Mouse (Mus musculus): ENCODE measurements around the gene Prss47. TPM values are rescaled to one million over a fixed set of nuclear protein-coding genes. Genes with fewer than 3 reads are reported as not detected.

The Prss47 gene
- not detected in 2 replicates for polyA plus RNA-seq (2016; fragmentation: Nextera tagmentation; extraction: Ambion mirVana)

DNA sequence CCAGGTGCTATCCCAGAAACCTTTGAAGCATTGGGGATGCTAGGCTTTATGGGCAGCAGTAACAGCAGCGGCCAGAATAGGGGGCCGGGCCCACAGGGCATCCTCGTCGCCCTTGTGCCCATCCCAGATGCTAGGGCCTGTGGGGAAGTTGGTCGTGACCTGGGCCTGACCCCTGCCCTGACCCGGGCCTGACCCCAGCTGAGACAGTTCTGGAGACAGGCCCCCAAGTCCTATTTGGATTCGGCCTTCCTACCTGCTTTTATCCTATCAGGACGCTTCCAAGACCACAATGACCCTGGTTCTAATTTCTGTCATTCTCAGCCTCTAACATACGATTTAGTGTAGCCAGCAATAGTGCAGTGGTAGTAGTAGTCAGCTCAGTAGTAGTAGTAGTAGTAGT, at the start of gene Prss47:
Gene Prss47, minus strand, starts transcription at position 101 of the 400 bp plus-strand sequence.
- Histone ChIP-seq H3K4me3 (no peak within 1 kb of the TSS), H3K27me3 (replicated peaks) (no peaks in the 10 kb centered on the region), H3K4me2 (no peak within 1 kb of the TSS), H3K4me1 (replicated peaks) (no peaks in the 10 kb centered on the region), H3K9ac (no peak within 1 kb of the TSS), H3K9me3 (replicated peaks) (peaks cover 14% of the 10 kb centered on the region; the same call in 1 of the 2 replicates), H3K27ac (ENCODE audit: poor library complexity, severe bottlenecking) (no peak within 1 kb of the TSS), H3K36me3 (no peaks in the 10 kb centered on the region)
- WGBS: 82% methylated on average over 9 of the region's 9 CpGs
- no peak for ATAC-seq (ENCODE audit: insufficient number of reproducible peaks, low FRiP score)

DNA sequence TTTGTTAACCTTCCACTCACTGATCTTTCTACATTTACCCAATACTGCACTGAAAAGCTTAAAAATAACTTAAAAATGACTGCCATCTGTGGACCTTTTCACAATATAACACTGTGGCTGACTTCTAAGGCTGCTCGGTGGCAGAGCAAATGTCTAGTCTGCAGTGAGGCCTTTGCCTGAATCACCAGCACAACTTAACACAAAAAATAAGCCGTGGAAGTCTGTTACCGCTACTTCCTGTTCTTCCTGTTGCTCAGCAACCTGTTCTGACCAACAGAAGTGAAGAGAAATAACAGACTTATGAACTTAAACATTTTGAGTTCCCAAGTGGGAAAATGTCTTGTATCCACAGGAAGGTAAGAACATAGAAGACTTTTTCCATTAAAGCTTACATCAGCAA, 48.7 kb upstream of the Prss47 start:
- WGBS: 84% methylated on average over 3 of the region's 3 CpGs
- no peak overlapping the region for H3K4me2 ChIP-seq
- no peak for ATAC-seq (ENCODE audit: insufficient number of reproducible peaks, low FRiP score)
- no peak overlapping the region for H3K27ac ChIP-seq (ENCODE audit: poor library complexity, severe bottlenecking)
- H3K4me3 ChIP-seq: no peak overlapping the region
- H3K9me3 ChIP-seq (replicated peaks): peaks cover 9% of the 10 kb centered on the region; the same call in 1 of the 2 replicates
- no peak overlapping the region for H3K9ac ChIP-seq
- H3K36me3 ChIP-seq: no peaks in the 10 kb centered on the region
- H3K27me3 ChIP-seq (replicated peaks): no peaks in the 10 kb centered on the region
- no peaks in the 10 kb centered on the region for H3K4me1 ChIP-seq (replicated peaks)

DNA sequence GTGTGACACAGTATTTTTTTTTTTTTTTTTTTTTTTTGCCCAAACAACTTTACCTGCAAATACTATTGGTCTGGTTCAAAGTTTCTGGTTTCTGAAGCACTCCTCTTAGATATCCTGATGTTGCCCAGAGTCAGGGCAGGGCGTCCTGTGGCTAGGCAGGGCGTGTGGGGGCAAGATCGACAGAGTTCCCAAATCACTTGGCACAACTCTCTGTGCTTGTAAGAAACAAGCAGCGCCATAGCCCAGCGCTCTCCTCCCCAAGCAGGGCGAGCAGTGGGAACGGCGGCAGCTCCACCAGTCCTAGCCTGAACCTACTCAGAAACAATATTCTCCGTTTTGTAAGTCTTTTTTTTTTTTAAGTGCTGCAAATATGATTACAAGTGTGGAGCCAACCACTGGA, 48.1 kb upstream of the Prss47 start:
- Histone ChIP-seq H3K9ac (no peak overlapping the region), H3K36me3 (0 out of 2 replicates have a peak, but pooled peaks cover 3% of the 10 kb centered on the region), H3K27ac (ENCODE audit: poor library complexity, severe bottlenecking) (no peak overlapping the region), H3K9me3 (replicated peaks) (peaks cover 5% of the 10 kb centered on the region; the same call in 1 of the 2 replicates), H3K4me2 (no peak overlapping the region), H3K4me1 (replicated peaks) (no peaks in the 10 kb centered on the region), H3K4me3 (no peak overlapping the region), H3K27me3 (replicated peaks) (no peaks in the 10 kb centered on the region)
- no peak for ATAC-seq (ENCODE audit: insufficient number of reproducible peaks, low FRiP score)
- 89% methylated on average over 9 of the region's 9 CpGs for WGBS

DNA sequence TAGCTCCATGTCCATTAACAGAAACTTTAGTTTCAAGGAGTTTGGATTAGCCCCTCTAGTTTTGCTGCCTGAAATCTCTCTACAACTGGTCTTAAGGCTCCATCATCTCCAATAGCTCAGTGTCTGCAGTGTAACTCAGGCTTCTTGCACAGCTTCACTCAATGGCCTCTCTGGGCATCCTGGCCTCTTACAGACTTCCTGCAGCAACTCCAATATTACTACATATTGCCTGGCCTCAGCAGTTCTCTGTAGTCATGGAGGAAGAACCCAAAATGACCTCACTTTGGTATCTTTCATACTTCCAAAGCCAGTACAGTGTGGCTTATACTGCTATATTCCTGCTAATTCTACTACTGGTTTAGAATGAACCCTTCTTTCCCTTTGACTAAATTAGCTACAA, 44.5 kb upstream of the Prss47 start:
- peaks cover 5% of the 10 kb centered on the region; the same call in 1 of the 2 replicates for H3K9me3 ChIP-seq (replicated peaks)
- H3K27ac ChIP-seq (ENCODE audit: poor library complexity, severe bottlenecking): no peak overlapping the region
- H3K9ac ChIP-seq: no peak overlapping the region
- H3K36me3 ChIP-seq: peaks cover 6% of the 10 kb centered on the region; the same call in 1 of the 2 replicates
- no peaks in the 10 kb centered on the region for H3K4me1 ChIP-seq (replicated peaks)
- H3K4me3 ChIP-seq: no peak overlapping the region
- no peak overlapping the region for H3K4me2 ChIP-seq
- H3K27me3 ChIP-seq (replicated peaks): no peaks in the 10 kb centered on the region
- no peak for ATAC-seq (ENCODE audit: insufficient number of reproducible peaks, low FRiP score)

DNA sequence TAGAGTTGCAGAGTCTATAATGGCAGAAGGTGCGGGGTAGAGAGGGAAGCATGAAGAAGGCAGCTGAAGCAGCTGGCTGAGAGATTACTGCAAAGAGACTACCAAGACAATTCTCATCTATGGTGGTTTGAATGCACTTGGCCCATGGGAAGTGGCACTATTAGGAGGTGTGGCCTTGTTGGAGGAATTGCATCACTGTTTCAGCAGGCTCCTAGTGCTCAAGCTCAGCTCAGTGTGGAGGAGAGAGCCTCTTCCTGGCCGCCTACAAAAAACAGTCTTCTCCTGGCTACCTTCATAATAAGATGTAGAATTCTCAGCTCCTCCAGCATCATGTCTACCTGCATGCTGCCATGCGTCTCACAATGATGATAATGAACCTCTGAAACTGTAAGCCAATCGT, 43.4 kb upstream of the Prss47 start:
- H3K36me3 ChIP-seq: peaks cover 6% of the 10 kb centered on the region; the same call in 1 of the 2 replicates
- H3K9ac ChIP-seq: no peak overlapping the region
- H3K4me3 ChIP-seq: no peak overlapping the region
- H3K4me1 ChIP-seq (replicated peaks): no peaks in the 10 kb centered on the region
- H3K27me3 ChIP-seq (replicated peaks): no peaks in the 10 kb centered on the region
- no peak overlapping the region for H3K27ac ChIP-seq (ENCODE audit: poor library complexity, severe bottlenecking)
- no peak overlapping the region for H3K4me2 ChIP-seq
- WGBS: 87% methylated on average over 4 of the region's 4 CpGs
- no peak for ATAC-seq (ENCODE audit: insufficient number of reproducible peaks, low FRiP score)
- peaks cover 5% of the 10 kb centered on the region; the same call in 1 of the 2 replicates for H3K9me3 ChIP-seq (replicated peaks)

DNA sequence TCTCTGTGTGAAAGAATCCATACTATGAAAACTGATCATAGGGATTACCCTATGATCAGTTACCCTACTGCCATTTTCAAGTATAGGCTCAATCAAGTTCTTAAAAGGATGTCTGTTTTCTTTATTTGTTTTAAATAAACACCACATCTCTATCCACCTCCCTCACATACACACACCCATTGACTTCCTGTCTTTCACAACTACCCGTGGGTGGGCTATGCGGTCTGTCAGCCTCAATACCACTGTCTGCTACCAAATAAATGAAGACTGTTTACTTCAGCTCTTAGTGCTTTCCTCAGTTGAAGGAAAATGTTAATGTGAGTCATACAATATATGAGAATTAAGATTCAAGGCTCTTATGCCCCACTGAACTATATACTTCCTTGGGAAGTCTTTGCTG, 17.4 kb upstream of the Prss47 start:
- 82% methylated on average over 2 of the region's 2 CpGs for WGBS

DNA sequence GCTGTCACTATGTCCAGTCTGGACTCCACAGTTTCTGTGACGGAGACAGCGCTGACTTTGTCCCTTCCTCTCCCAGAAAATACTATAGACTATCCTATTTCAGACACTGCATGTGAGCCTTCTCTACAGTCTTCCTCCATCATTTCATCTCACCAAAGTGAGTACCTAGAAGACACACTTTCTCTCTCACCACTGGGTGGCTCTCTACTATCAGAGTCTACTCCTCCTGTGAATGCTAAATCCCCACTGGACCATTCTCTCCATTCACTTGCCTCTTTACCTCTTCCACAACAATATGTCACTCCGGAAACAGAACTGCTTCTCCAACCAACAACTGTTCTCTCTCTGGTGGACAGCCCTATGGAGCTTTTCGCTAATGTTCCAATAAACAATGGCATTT, 17.5 kb downstream of the Prss47 start:
- Histone ChIP-seq H3K4me2 (no peak overlapping the region), H3K27ac (ENCODE audit: poor library complexity, severe bottlenecking) (no peak overlapping the region), H3K9me3 (replicated peaks) (no peaks in the 10 kb centered on the region), H3K9ac (no peak overlapping the region), H3K27me3 (replicated peaks) (no peaks in the 10 kb centered on the region), H3K36me3 (no peaks in the 10 kb centered on the region), H3K4me1 (replicated peaks) (no peaks in the 10 kb centered on the region), H3K4me3 (no peak overlapping the region)
- no peak for ATAC-seq (ENCODE audit: insufficient number of reproducible peaks, low FRiP score)
- WGBS: 57% methylated on average over 4 of the region's 4 CpGs

More for the DNA sequence above, 17.4 kb upstream of the Prss47 start:
- no peaks in the 10 kb centered on the region for H3K27me3 ChIP-seq (replicated peaks)
- no peak overlapping the region for H3K4me3 ChIP-seq
- H3K27ac ChIP-seq (ENCODE audit: poor library complexity, severe bottlenecking): no peak overlapping the region
- ATAC-seq (ENCODE audit: insufficient number of reproducible peaks, low FRiP score): no peak
- H3K4me2 ChIP-seq: no peak overlapping the region
- H3K36me3 ChIP-seq: peaks cover 22% of the 10 kb centered on the region
- H3K9ac ChIP-seq: no peak overlapping the region
- H3K4me1 ChIP-seq (replicated peaks): no peaks in the 10 kb centered on the region
- no peaks in the 10 kb centered on the region for H3K9me3 ChIP-seq (replicated peaks)

DNA sequence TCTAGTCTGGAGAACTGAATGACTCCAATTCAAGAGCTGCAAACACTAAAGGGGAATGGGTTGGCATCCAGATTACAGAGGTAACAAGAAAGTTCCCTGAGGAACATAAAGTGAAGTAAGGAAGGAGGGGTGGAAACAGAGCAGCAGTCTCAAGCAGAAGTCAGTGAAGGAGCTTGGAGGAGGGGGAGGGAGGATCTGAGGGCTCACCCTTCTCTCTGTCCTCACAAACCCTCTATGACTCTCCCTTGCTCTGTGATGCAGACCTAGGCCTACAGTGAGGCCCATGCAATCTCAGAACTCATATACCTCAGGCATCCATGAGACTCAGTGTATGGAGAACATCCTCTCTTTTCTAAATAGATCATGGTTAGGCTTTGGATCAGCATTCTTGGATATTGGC, 19.8 kb downstream of the Prss47 start, which contains the start of gene Spata31d1c:
Gene Spata31d1c, plus strand, starts transcription at position 301 of the 400 bp plus-strand sequence.
- no peaks in the 10 kb centered on the region for H3K36me3 ChIP-seq
- H3K9ac ChIP-seq: no peak within 1 kb of the TSS
- no peaks in the 10 kb centered on the region for H3K27me3 ChIP-seq (replicated peaks)
- no peak within 1 kb of the TSS for H3K4me3 ChIP-seq
- ATAC-seq (ENCODE audit: insufficient number of reproducible peaks, low FRiP score): no peak
- no peaks in the 10 kb centered on the region for H3K9me3 ChIP-seq (replicated peaks)
- no peak within 1 kb of the TSS for H3K27ac ChIP-seq (ENCODE audit: poor library complexity, severe bottlenecking)
- H3K4me2 ChIP-seq: no peak within 1 kb of the TSS
- no peaks in the 10 kb centered on the region for H3K4me1 ChIP-seq (replicated peaks)

DNA sequence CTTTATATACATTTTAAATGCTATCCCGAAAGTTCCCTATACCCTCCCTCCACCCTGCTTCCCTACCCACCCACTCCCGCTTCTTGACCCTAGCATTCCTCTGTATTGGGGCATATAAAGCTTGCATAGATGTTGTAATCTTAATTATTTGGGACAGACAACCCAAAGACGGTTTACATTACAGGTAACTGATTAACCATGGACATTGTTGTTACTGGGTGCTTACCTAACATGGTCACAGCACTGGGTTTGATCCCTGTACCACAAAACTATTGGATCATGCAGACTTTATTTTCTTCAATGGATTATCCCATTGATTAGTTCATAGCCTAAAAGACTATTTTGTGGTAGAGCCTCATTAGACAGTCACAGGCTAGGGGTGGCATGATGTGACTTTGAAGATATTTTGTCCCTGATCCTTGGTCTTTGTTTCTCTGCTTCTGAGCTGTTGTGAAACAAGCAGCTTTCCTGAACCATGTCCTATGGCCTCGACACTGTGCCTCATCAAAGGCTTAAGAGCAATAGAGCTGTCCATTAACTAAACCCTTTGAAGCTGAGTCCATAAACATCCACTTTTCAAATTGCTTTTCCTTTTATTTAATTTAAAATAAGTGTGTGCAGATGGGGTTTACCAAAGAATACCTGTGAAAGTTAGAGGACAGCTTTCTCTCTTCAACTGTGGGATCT, 41.4 kb downstream of the Prss47 start:
- WGBS: 68% methylated on average over 4 of the region's 4 CpGs
- H3K9me3 ChIP-seq (replicated peaks): no peaks in the 10 kb centered on the region

DNA sequence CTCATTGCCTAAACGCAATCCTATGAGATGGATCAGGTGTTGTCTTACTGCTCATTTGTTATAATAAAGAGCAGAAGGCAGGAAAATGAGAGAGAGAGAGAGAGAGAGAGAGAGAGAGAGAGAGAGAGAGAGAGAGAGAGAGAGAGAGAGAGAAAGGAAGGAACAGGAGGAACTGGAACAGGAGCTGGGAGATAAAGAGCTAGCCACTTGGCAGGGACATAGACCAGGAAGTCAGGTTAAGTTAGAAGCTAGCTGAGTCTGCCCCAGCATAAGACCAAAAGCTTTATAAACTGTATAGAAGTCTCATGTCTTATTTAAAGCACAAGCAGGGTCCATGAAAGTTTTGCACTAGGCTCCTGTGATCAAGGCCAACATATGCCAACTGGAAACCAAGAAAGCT, 44.6 kb downstream of the Prss47 start:
- H3K9me3 ChIP-seq (replicated peaks): no peaks in the 10 kb centered on the region

More for the DNA sequence above, 41.4 kb downstream of the Prss47 start:
- H3K4me3 ChIP-seq: no peak overlapping the region
- H3K36me3 ChIP-seq: no peaks in the 10 kb centered on the region
- H3K4me2 ChIP-seq: no peak overlapping the region
- ATAC-seq (ENCODE audit: insufficient number of reproducible peaks, low FRiP score): no peak
- H3K27me3 ChIP-seq (replicated peaks): no peaks in the 10 kb centered on the region
- no peak overlapping the region for H3K27ac ChIP-seq (ENCODE audit: poor library complexity, severe bottlenecking)
- H3K9ac ChIP-seq: no peak overlapping the region
- H3K4me1 ChIP-seq (replicated peaks): no peaks in the 10 kb centered on the region

DNA sequence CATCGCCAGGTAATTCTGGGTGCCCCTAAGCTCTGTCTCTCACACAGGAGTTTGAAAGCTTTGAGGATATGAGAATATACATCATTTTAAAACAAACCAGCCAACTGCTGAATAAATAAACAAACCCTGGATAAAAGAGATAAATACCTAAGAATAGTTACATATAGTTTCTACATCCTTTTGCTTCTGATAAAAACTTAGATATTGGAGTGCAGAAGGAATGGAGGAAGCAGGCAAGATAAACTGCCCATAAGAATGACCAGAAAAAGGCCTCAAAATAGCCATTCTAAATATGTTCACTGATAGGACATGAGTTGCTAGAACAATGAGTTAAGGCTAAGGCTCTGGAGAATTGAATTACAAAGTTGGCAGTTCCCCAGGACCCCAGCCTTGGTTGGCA, 45.8 kb downstream of the Prss47 start:
- Histone ChIP-seq H3K4me3 (no peak overlapping the region), H3K27me3 (replicated peaks) (no peaks in the 10 kb centered on the region), H3K9me3 (replicated peaks) (no peaks in the 10 kb centered on the region), H3K4me2 (no peak overlapping the region), H3K27ac (ENCODE audit: poor library complexity, severe bottlenecking) (no peak overlapping the region), H3K4me1 (replicated peaks) (no peaks in the 10 kb centered on the region), H3K9ac (no peak overlapping the region), H3K36me3 (no peaks in the 10 kb centered on the region)
- WGBS: 64% methylated on average over 1 of the region's 1 CpGs
- no peak for ATAC-seq (ENCODE audit: insufficient number of reproducible peaks, low FRiP score)

More for the DNA sequence above, 44.6 kb downstream of the Prss47 start:
- WGBS: 53% methylated on average over 1 of the region's 1 CpGs
- H3K27me3 ChIP-seq (replicated peaks): no peaks in the 10 kb centered on the region
- no peak overlapping the region for H3K27ac ChIP-seq (ENCODE audit: poor library complexity, severe bottlenecking)
- H3K9ac ChIP-seq: no peak overlapping the region
- H3K36me3 ChIP-seq: no peaks in the 10 kb centered on the region
- no peak overlapping the region for H3K4me2 ChIP-seq
- no peak overlapping the region for H3K4me3 ChIP-seq
- ATAC-seq (ENCODE audit: insufficient number of reproducible peaks, low FRiP score): no peak
- H3K4me1 ChIP-seq (replicated peaks): no peaks in the 10 kb centered on the region

DNA sequence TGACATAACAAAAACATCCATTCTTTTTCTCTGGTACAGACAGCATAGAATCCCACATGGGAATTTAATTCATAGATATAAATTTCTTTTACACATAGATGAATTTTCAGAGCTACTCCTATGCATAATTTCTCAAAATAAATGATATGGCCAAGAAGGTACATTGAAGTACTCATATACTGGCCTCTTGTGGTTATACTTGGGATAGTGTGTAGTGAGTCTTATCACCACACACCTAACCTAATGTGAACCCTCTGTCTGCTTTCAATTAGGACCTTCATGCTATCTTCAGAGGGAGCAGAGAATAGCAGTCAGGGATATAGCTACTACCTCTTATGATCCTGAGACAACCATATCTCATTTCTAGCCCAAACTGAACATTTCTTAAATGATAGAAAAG, 47.1 kb downstream of the Prss47 start:
- H3K9me3 ChIP-seq (replicated peaks): no peaks in the 10 kb centered on the region
- H3K4me2 ChIP-seq: no peak overlapping the region
- ATAC-seq (ENCODE audit: insufficient number of reproducible peaks, low FRiP score): no peak
- H3K36me3 ChIP-seq: no peaks in the 10 kb centered on the region
- H3K4me1 ChIP-seq (replicated peaks): no peaks in the 10 kb centered on the region
- H3K4me3 ChIP-seq: no peak overlapping the region
- no peak overlapping the region for H3K9ac ChIP-seq
- H3K27me3 ChIP-seq (replicated peaks): no peaks in the 10 kb centered on the region
- H3K27ac ChIP-seq (ENCODE audit: poor library complexity, severe bottlenecking): no peak overlapping the region
